Mouse (Mus musculus) brain, adult 2 months (tissue): ENCODE measurements at regions not wholly inside any gene's neighbourhood (a gene's known extent, or its start where the extent isn't known, plus 50 kb on each side); places are given as distances from the start of the nearest gene placed in this dataset.
"Not testable (repeated sequence)": the region's sequence is repeated elsewhere in the genome, so short reads cannot be mapped to it uniquely, and the experiment has no call there.

Experiments
- DNase-seq: peaks from one replicate; pipeline ENCODE4 v3.0.0; 2011; ENCODE audit warnings: low read depth, low spot score

DNA sequence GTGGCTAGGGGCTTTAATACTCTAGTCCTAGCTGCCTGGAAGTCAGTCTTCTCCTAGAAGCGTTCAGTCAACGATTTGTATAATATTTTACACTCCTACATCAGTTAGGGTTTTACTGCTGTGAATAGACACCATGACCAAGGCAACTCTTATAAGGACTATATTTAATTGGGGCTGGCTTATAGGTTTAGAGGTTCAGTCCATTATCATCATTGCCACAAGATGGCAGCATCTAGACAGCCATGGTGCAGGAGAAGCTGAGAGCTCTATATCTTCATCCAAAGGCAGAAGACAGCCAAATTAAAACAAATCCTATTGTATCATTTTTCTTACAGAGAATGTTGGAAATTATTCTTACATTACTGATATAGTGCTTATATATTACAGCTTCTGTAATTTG is 167.0 kb upstream of the Ndn start:
- peak; percentile 54 for DNase-seq

DNA sequence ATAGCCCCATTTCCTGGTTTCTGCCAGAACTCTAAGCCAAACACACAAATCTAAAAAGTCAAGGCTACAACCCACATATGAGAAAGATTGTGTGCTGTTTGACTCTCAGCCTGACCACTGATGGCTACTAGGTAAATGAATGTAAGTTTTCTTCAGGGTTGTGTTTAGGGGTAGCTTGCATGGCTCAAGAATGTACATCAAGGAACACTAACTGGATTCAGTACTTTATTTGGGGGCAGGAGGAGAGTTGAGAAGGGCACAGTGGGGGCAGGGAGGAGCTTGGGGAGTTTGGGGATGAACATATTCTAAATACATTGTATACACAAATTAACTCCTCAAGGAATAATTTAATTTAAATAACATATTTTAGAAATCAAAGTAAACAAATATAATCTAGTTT is 137.8 kb upstream of the Ndn start:
- no peak for DNase-seq

DNA sequence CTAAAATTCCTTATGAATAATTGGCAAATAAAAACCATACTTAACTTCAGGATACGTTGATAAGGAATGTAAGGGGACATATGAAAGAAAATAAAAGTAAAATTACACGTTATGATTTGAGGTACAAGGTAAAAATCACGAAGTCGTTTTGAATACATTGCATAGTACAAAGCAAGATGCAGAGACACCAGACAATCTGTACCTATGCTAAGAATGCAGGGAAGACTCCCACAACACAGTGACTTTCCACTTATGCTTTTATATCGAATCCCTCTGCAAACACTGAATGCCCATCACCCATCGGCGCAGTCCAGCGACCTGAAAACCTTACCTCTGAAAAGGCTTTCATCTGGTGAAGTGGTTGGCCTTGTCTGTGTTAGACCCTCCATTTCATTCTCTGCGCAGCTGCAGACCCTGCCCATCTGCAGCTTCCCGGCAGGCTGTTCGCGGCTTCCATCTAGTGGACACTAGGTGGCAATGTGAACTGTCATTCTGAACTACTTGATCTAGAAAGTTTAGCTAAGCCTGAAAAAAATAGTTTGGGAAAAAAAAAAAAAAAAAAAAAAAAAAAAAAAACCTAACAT is 137.2 kb upstream of the Ndn start:
- peak; percentile 86 for DNase-seq

DNA sequence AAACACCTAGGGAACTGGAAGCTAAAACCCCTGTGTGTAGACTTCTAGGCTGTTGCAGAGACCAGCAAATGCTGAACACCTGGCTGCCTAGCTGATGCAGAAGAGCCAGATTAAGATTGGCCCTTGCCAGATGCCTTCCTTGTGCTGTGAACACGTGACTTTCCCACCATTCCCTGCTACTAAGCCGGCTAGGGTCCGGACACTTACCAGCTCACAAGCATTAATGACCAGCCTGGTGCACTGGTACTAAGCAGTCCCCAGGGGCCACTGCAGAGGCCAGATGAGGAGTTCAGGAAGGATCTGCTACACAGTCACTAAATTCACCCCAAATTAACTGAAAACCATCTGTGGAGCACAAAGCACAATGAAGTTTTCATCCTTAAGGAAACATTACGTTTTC is 121.2 kb upstream of the Ndn start:
- no peak for DNase-seq

GRCm38 (mm10) chr7:62227727-62228126 is 118.6 kb upstream of the Ndn start:
- DNase-seq = peak; percentile 51

GRCm38 (mm10) chr7:62230713-62231112 is 115.7 kb upstream of the Ndn start:
- DNase-seq = no peak

DNA sequence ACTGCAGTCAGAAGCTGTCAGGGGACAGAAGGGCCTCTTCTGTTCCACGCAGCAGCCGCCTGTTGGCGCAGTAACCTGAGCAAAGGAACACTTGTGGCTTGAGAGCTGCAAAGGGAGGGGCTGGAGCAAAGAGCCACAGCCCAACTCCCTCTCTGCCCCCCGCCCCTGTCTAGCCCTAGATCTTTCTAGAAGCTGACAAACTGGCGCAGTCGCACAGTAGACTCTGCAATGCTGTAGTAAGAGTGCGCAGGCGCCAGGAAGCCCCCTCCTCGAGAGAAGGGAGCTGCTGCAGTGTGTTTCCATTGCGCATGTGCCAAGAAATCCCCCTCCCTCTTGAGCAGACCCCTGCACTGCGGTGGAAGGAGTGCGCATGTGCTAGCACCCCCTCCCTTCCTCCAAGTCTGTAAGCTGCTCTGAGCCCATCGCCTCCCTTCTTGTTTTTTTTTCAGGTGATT is 115.2 kb upstream of the Ndn start:
- DNase-seq = peak; percentile 42

GRCm38 (mm10) chr7:62232076-62232475 is 114.3 kb upstream of the Ndn start:
- DNase-seq = no peak

DNA sequence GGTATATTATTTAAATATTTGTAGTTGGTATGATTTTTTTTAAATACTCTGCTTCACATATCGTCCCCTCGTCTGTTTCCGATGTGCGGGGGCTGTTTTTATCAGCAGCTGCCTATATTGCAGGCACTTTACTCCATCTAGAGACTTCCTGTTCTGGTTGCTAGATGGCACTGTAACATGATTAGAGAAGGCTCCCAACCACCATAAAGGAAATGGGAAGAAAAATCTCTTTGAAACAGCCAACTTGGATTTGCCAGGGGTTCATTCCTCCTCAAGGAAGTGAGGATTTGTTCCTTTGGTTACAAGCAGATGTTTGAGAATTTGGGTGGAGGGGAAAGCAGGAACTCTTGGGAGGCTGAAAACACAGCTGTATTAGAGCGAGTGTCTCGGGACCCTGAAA is 112.3 kb upstream of the Ndn start:
- DNase-seq = peak; percentile 29

GRCm38 (mm10) chr7:62235766-62236165 is 110.6 kb upstream of the Ndn start:
- no peak for DNase-seq

GRCm38 (mm10) chr7:62261688-62262114 is 84.7 kb upstream of the Ndn start:
- DNase-seq = peak; percentile 20

DNA sequence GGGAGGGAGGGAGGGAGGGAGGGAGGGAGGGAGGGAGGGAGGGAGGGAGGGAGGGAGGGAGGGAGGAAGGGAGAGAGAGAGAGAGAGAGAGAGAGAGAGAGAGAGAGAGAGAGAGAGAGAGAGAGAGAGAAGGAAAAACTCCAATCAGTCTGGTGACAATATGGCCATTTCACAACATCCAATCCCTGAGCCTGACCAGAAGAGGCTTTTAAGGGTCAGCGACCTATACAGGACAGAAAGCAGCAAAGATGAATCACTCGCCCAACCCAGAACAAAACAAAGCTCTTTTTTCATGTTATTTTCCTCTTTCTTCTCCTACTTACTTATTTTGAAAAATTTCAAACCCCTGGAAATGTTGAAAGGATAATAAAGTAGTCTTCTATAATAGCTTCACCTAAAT is 84.2 kb upstream of the Ndn start:
- not testable (repeated sequence) for DNase-seq

DNA sequence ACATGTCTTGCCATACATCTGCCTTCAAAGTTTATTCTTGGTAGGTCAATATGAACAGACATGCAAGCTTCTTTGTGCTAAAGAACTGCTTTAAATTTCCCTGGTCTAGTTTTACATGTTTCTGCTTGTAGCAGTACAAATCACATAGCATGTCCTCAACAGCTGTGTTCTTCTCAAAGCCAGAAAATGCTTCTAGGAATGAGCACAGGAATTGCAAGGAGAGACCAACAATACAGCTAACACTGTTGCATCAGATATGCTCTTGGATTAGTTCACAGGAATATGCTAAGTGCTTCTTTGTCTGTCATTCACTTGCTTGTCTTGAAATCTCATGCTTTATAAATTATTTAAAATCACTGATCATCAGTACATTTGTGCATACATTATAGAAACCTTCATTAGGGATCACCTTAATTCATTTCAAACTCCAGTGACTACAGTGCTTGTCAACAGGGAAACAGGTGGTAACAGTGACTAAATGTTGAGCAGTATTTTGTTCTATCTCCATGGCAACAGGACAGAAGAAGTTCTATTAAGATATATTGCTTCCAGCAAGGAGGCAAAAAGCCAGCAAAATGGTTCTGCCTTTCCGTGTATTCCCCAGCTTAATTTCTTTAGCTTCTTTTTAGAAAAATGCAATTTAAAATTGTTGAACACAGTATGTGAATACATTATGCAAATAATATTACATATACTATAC is 77.1 kb upstream of the Ndn start:
- peak; percentile 40 for DNase-seq

DNA sequence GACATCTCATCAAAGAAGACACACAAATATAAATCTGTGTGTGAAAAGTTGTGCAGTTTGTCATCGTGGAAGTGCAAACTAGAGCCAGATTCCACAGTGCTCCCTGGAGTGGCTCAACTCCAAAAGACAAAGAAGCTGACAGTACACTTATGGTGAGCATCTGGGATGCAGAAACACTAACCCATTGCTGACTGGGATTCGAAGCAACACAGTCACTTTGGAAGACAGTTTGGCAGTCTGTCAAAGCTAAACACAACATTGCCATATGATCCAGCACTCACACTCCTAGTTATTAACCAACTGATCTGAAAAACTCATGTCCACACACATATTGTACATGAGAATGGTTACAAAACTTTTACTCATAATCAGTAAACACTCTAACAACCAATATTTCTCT is 70.2 kb upstream of the Ndn start:
- peak; percentile 32 for DNase-seq

- no peak for DNase-seq
Observed at GRCm38 (mm10) chr7:62278492-62278891, 67.9 kb upstream of the Ndn start.

DNA sequence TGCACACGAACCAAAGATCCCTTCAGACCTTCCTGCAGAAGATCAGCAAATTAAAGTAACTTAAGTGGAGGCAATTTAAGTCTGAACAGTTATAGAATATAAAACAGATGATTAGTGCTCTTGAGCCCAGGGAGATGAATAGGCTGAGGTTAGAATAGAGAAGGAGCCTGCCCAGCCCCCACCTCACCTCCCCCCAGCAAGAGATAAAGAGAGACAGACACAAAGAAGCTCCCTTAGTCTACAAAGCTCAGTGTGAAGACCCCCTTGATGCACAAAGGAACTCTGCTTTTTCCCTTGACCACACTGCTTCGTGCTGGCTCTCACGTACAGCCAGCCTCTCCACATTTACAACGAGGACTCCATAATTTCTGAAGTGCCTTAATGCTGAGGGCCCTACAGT is 67.3 kb upstream of the Ndn start:
- no peak for DNase-seq
